ENCODE assay signal across 8 mouse cellular contexts in genomic region chr7:40258377-40258739, GRCm38 (mm10).
DNase-seq lines count a peak whose midpoint lies in the region; ATAC-seq lines count a peak whose summit lies in the region.
"Had no signal": no experiment of that assay in that cellular context is flagged by ENCODE, and none has a peak within 500 bp of the region (broad histone marks: within the 10 kb centered on the region; RNA-seq: fewer than 3 reads in every experiment).

No protein-coding gene starts in this region.

- H3K4me2 ChIP-seq in limb, embryonic 15.5 days = no peak overlapping the region

- H3K27ac ChIP-seq in limb, embryonic 15.5 days = no peak overlapping the region
- H3K27ac ChIP-seq: macrophage had no signal

- H3K36me3 ChIP-seq in limb, embryonic 15.5 days = no peaks in the 10 kb centered on the region

- no peaks in the 10 kb centered on the region for H3K9me3 ChIP-seq in limb, embryonic 15.5 days

- H3K4me3 ChIP-seq in limb, embryonic 15.5 days = no peak overlapping the region

- DNase-seq in NIH3T3 (ENCODE audit: low read depth) (peak; percentile 49), adipocyte (ENCODE audit: low spot score) (peak; percentile 63)
- peak; percentile 85 to 94 for DNase-seq in heart, adult 9 months (ENCODE audit: low spot score in 2 of 2)
- DNase-seq in spleen, postnatal 4 days (ENCODE audit: low spot score in 2 of 2) = no peak
- DNase-seq in layer of hippocampus, adult 8-10 months (ENCODE audit: low spot score in 2 of 2) = no peak
- DNase-seq in thymus, postnatal 14 days = no peak

- peak; percentile 59; the same call in 1 of the 2 replicates for ATAC-seq in limb, embryonic 15.5 days (ENCODE audit: insufficient number of reproducible peaks, low FRiP score, low TSS enrichment, low read depth)

- H3K4me1 ChIP-seq in limb, embryonic 15.5 days = peaks cover 8% of the 10 kb centered on the region; the same call in 1 of the 2 replicates

- 31% methylated on average over 6 of the region's 6 CpGs for WGBS in limb, embryonic 15.5 days

- no peaks in the 10 kb centered on the region for H3K27me3 ChIP-seq in limb, embryonic 15.5 days

- no peak overlapping the region for H3K9ac ChIP-seq in limb, embryonic 15.5 days

Comparison
In these comparisons a context has a peak if more than half of its experiments do, and no peak if none do; other contexts are left out.
1. DNase-seq: peak in NIH3T3 (single experiment), adipocyte (single experiment) and heart, adult 9 months (2 of 2); none in spleen, postnatal 4 days (0 of 2), layer of hippocampus, adult 8-10 months (0 of 2) and thymus, postnatal 14 days (single experiment).